Mouse (Mus musculus) heart, adult 9 months (tissue): Measurements from ENCODE around the gene H2-Q2.
"Not testable (repeated sequence)": the region's sequence is repeated elsewhere in the genome, so short reads cannot be mapped to it uniquely, and the experiment has no call there.

Experiments used
- DNase-seq, 2 experiments: peaks; one replicate each; pipeline ENCODE4 v3.0.0; 2022; ENCODE audit warnings: low spot score in 2 of 2

Gene H2-Q2

DNA sequence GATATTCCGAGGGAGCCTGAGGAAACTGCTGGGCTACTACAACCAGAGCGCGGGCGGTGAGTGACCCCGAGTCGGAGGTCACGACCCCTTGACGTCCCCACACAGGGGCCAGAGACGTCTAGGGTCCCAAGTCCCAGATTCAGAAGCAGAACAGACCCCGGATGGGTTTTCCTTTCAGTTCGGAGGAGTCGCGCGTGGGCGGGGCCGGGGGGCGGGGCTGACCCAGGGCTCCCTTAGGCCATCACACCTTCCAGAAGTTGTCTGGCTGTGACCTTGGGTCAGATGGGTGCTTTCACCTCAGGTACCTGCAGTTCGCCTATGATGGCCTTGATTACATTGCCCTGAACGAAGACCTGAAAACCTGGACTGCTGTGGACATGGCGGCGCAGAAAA lies 17.4 kb downstream of the H2-Q2 start:
- no peak for DNase-seq

DNA sequence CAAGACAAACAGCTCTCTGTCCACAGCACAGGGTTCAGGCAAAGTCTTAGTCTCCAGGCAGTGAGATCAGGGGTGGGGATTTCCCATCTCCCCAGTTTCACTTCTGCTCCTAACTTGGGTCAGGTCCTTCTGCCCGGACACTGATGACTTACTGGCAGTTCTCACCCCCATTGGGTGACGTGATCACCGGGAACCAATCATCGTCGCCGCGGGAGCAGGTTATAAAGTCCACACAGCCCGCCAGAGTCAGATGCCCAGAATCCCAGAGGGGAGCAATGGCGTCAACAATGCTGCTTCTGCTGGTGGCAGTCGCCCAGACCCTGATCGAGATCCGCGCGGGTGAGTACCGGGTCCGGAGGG lies 37.3 kb downstream of the H2-Q2 start, which contains the start of gene H2-Q4:
Gene H2-Q4 (plus strand): TSS at position 249 of the 360 bp plus-strand sequence.
- peak; percentile 95 to 97 for DNase-seq

DNA sequence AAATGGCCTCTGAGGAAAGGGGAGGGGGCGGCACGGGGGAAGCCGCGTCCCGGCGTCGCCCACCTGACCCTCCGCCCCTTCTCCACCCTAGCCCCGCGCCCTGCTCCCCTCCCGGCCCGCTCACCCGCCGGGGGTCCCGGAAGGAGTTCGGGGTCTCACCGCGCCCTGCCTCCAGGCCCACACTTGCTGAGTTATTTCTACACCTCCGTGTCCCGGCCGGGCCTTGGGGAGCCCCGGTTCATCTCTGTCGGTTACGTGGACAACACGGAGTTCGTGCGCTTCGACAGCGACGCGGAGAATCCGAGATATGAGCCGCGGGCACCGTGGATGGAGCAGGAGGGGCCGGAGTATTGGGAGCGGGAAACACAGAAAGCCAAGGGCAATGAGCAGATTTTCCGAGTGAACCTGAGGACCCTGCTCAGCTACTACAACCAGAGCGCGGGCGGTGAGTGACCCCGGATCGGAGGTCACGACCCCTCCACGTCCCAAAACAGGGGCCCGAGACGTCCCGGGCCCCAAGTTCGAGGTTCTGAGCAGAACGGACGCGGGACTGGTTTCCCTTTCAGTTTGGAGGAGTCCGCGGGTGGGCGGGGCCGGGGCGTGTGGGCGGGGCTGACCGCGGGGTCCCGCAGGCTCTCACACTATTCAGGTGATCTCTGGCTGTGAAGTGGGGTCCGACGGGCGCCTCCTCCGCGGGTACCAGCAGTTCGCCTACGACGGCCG lies 37.8 kb downstream of the H2-Q2 start:
- DNase-seq = peak; percentile 40 to 45

DNA sequence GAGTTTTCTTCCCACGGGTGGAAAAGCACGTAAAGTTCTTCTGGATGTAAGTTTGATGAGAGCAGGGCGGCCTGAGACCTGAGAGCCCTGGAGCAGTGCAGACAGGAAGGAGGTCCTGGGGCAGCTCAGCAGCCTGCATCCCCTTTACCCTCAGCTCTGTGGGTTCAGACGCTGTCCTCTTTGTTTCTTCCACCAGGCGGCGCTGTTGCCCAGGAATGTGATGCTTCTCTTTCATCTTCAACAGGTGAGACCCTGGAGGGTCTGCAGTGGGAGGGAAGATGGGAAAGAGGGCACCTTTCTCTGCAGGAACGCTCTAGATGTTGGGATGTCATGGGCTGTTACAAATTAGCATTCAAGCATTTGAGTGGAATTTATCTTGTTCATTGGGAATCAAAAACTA lies 47.8 kb downstream of the H2-Q2 start:
- DNase-seq = not testable (repeated sequence)

DNA sequence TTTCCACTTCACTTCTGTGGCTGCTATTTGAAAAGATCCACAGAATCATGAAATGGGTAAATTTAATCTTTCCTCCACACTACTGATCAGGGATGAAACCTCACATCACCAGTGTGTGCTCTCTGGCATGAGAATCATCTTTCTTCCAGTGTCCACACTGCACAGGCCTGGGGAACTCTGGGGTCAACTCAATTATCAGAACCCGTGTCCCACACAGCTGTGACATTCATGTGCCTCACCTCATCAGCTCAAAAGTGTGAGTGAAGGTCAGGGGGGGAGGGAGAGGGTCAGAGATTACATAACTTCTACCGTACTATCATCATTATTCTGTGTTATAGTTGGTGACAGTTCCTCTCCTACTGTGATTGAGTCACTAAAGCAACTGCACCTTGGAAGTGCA lies 50.6 kb downstream of the H2-Q2 start:
- not testable (repeated sequence) for DNase-seq

DNA sequence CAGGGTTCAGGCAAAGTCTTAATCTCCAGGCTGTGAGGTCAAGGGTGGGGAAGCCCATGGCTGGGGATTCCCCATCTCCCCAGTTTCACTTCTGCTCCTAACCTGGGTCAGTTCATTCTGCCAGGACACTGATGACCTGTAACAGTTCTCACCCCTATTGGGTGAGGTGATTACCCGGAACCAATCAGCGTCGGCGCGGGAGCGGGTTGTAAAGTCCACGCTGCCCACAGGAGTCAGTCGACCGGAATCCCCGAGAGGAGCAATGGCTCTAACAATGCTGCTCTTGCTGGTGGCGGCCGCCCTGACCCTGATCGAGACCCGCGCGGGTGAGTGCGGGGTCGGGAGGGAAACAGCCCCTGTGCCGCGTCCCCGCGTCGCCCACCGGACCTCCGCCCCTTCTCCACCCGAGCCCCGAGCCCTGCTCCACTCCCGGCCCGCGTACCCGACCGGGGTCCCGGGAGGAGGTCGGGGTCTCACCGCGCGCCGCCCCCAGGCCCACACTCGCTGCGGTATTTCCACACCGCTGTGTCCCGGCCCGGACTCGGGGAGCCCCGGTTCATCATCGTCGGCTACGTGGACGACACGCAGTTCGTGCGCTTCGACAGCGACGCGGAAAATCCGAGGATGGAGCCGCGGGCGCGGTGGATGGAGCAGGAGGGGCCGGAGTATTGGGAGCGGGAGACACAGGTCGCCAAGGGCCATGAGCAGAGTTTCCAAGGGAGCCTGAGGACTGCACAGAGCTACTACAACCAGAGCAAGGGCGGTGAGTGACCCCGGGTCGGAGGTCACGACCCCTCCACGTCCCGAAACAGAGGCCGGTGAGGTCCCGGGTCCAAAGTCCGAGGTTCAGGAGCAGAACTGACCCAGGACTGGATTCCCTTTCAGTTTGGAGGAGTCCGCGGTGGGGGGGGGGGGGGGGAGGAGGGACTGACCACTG lies 52.1 kb downstream of the H2-Q2 start:
- peak in 1 of 2 experiments; percentile 48 for DNase-seq
